Mouse (Mus musculus): ENCODE measurements around the gene Myom1. TPM values are rescaled to one million over a fixed set of nuclear protein-coding genes. Genes with fewer than 3 reads are reported as not detected.

The Myom1 gene
- polyA plus RNA-seq, 1 experiment from 2014 or later, result 2.8 TPM

DNA sequence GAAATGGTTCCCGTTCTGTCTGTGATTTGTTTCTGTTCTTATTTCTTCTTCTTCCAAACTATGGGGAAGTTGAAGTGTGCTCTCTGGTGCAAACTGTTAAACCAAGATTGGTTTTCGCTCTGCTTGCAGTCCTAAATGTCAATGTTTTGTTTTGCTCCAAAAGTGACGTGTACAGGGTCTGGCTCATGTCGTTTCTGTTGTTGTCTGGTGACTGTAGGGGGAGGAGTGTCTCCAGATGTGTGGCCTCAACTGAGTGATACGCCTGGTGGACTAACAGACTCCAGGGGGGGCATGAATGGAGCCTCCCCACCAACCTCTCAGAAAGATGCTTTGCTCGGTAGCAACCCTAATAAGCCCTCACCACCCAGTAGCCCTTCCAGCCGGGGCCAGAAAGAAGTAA lies 79.6 kb downstream of the Myom1 start:
- ATAC-seq (ENCODE audit: low FRiP score, low read depth), result no peak
- H3K36me3 ChIP-seq, result no peaks in the 10 kb centered on the region
- H3K9ac ChIP-seq, result no peak overlapping the region
- no peaks in the 10 kb centered on the region for H3K27me3 ChIP-seq (replicated peaks)
- no peaks in the 10 kb centered on the region for H3K9me3 ChIP-seq
- 70% methylated on average over 7 of the region's 7 CpGs for WGBS
- H3K27ac ChIP-seq, result no peak overlapping the region
- H3K4me3 ChIP-seq, result no peak overlapping the region
- H3K4me1 ChIP-seq, result no peaks in the 10 kb centered on the region
- no peak overlapping the region for H3K4me2 ChIP-seq (replicated peaks)

DNA sequence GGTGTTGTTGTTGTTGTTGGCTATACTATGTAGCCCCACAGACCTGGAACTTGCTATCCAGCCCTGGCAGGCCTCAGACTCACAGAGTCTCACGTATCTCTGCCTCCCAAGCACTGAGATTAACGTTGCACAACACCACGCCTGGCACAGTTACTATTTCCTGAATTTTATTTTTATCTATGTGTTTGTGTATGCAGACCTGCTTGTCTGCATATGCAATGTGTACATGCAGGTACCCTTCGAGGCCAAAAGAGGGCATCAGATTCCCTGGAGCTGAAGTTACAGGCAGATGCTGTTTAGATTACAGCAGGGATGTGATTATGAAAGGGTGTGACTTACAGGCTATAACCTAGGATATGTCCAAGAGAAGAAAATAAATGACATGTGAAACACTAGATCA lies 84.5 kb downstream of the Myom1 start:
- no peak overlapping the region for H3K27ac ChIP-seq
- no peaks in the 10 kb centered on the region for H3K27me3 ChIP-seq (replicated peaks)
- H3K9me3 ChIP-seq, result no peaks in the 10 kb centered on the region
- no peaks in the 10 kb centered on the region for H3K36me3 ChIP-seq
- no peak overlapping the region for H3K4me2 ChIP-seq (replicated peaks)
- no peak overlapping the region for H3K9ac ChIP-seq
- no peak for ATAC-seq (ENCODE audit: low FRiP score, low read depth)
- no peak overlapping the region for H3K4me3 ChIP-seq
- H3K4me1 ChIP-seq, result no peaks in the 10 kb centered on the region
- WGBS, result 92% methylated on average over 4 of the region's 4 CpGs

DNA sequence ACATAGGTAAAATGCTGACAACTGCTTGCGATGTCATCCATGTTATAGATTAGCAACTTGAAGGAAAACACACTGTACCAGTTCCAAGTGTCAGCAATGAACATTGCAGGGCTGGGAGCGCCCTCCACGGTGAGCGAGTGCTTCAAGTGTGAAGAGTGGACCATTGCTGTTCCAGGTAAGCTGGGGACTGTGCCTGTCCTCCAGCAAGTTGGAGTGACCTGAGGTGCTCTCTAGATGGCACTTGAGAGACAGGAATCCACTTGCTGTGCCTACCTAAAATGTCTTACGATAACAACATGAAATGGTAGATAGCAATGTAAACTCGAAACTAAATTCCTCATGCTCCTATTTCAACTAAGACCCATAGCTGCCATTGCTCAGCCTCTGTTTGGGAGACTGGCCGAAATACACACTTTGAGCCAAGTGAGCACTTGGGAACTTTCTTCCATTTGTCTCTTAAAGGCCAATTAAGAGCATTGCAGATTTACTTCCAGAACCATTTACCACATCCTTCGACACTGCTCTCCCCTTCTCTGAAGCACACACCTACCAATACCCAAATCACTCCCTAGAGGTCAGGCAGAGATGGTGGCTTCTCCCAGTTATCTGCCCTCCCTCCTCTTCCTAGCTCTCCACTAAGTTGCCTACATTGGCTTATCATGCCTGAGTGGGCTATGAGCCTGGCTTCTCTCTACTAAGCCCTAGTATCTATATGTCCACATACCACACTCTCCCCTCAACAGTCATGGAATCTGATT lies 85.1 kb downstream of the Myom1 start:
- Histone ChIP-seq H3K9me3 (no peaks in the 10 kb centered on the region), H3K4me3 (no peak overlapping the region), H3K27me3 (replicated peaks) (no peaks in the 10 kb centered on the region), H3K36me3 (no peaks in the 10 kb centered on the region), H3K4me2 (replicated peaks) (no peak overlapping the region), H3K9ac (no peak overlapping the region), H3K4me1 (no peaks in the 10 kb centered on the region), H3K27ac (no peak overlapping the region)
- 93% methylated on average over 8 of the region's 8 CpGs for WGBS
- ATAC-seq (ENCODE audit: low FRiP score, low read depth), result no peak

DNA sequence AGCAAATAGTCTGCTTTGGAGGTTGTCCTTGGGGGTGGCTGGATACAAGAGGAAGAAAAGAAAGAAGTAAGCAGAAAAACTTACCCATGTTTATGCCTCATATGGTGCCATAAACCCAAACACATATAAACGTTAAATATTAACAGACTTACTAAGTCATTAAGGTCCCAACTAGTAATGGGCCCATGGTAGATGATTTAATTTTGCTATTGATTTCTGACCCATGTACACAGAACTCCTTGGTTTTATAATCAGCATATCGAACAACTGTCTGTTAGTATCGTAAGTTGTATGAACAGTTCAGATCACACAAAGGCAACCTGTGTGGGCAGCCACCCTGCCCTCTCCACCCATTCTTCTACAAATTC lies 85.7 kb downstream of the Myom1 start:
- Histone ChIP-seq H3K4me3 (no peak overlapping the region), H3K27me3 (replicated peaks) (no peaks in the 10 kb centered on the region), H3K4me1 (no peaks in the 10 kb centered on the region), H3K36me3 (no peaks in the 10 kb centered on the region), H3K4me2 (replicated peaks) (no peak overlapping the region), H3K27ac (no peak overlapping the region), H3K9ac (no peak overlapping the region), H3K9me3 (no peaks in the 10 kb centered on the region)
- WGBS, result 93% methylated on average over 3 of the region's 3 CpGs
- ATAC-seq (ENCODE audit: low FRiP score, low read depth), result no peak

DNA sequence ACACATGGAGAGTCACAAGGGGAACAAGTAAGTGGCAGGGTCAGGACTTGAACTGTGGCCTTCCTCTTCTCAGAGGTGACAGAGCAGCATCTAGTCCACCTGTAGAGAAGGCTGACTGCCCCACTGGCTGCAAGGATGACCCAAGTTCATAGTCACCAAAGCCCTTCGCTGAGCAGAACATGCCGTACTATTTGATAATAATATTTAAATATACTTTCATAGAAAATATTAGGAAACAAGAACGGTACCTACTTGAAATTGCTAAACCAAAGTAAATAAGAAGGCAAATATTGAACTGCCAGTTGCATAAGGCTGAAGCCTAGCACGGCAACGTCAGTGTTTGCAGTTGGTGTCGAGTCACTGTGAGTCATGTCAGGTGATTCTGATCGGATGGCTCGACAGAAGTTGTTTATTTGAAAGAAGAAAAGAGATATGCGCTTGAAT lies 86.6 kb downstream of the Myom1 start:
- Histone ChIP-seq H3K9ac (no peak overlapping the region), H3K4me3 (no peak overlapping the region), H3K4me2 (replicated peaks) (no peak overlapping the region), H3K9me3 (no peaks in the 10 kb centered on the region), H3K4me1 (no peaks in the 10 kb centered on the region), H3K27me3 (replicated peaks) (no peaks in the 10 kb centered on the region), H3K36me3 (no peaks in the 10 kb centered on the region), H3K27ac (no peak overlapping the region)
- WGBS, result 93% methylated on average over 9 of the region's 9 CpGs
- no peak for ATAC-seq (ENCODE audit: low FRiP score, low read depth)

DNA sequence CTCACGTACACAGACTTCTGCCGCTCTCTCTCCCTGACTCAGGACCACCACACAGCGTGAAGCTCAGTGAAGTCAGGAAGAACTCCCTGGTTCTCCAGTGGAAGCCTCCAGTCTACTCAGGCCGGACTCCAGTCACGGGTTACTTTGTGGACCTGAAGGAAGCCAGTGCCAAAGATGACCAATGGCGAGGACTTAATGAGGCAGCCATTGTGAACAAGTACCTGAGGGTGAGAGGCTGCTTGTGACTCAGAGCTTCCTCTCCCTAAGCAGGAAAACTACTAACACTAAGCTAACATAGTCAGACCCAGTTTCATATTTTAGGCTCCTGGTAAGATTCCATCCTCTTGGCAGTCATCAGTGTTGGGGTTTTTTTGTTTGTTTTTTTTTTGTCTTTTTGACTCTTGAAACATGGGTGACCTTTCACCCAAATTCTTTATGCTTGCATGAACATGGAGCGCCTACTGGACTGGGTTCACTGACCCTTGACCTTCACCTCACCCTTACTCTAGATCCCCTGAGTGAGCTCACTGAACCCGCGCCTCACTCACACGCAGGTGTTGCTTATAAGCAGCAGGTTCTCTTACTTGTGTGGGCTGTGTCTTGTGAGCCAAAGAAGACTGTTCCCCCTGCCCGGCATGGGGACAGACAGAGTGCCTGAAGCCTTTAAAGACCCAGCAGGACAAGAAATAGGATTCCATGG lies 87.5 kb downstream of the Myom1 start:
- no peaks in the 10 kb centered on the region for H3K36me3 ChIP-seq
- 74% methylated on average over 11 of the region's 11 CpGs for WGBS

DNA sequence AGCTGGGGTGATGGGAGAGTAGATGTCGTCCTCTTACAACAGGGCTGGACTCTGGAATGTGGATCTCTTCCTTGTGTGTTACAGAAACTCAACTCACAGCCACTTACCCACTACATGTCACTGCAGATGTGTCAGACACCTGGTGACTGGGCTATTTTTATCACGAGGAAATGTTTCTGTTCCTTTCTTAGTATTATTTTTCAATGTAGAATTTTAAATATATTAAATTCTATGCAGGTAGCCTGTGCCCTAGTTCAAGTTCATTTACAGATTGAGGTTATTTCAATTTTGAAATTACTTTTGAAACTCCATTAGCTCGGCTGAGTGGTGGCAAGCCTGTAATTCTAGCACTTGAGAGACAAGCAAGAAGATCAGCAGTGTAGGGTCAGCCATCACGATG lies 88.6 kb downstream of the Myom1 start:
- no peaks in the 10 kb centered on the region for H3K4me1 ChIP-seq
- H3K9me3 ChIP-seq, result no peaks in the 10 kb centered on the region
- H3K4me2 ChIP-seq (replicated peaks), result no peak overlapping the region
- WGBS, result 86% methylated on average over 4 of the region's 4 CpGs
- no peaks in the 10 kb centered on the region for H3K27me3 ChIP-seq (replicated peaks)
- no peak overlapping the region for H3K4me3 ChIP-seq
- H3K9ac ChIP-seq, result no peak overlapping the region
- no peak overlapping the region for H3K27ac ChIP-seq
- ATAC-seq (ENCODE audit: low FRiP score, low read depth), result no peak
- H3K36me3 ChIP-seq, result no peaks in the 10 kb centered on the region

More for the DNA sequence above, 87.5 kb downstream of the Myom1 start:
- Histone ChIP-seq H3K9ac (no peak overlapping the region), H3K9me3 (no peaks in the 10 kb centered on the region), H3K27ac (no peak overlapping the region), H3K4me1 (no peaks in the 10 kb centered on the region), H3K4me3 (no peak overlapping the region), H3K4me2 (replicated peaks) (no peak overlapping the region), H3K27me3 (replicated peaks) (no peaks in the 10 kb centered on the region)
- no peak for ATAC-seq (ENCODE audit: low FRiP score, low read depth)

DNA sequence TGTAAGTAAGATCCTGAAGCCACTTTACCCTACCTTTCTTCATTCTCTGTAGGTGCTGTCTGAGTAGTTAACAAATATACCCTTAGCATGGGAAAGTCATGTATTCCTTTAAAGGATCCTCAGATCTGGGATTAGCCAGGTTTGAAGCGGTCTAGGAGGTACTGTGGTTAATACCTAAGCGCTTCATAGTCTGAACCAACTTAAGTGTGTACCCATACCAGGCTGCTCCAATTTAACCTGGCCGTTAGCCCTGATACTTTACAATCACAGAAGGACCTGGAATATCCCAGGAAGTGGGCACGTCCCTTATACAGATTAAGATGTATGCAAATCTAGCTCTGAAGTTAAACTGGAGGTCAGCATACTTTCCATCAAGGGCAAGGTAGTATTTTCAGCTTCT lies 89.9 kb downstream of the Myom1 start:
- no peak overlapping the region for H3K4me3 ChIP-seq
- H3K4me2 ChIP-seq (replicated peaks), result no peak overlapping the region
- H3K27ac ChIP-seq, result no peak overlapping the region
- H3K4me1 ChIP-seq, result no peaks in the 10 kb centered on the region
- H3K9ac ChIP-seq, result no peak overlapping the region
- H3K27me3 ChIP-seq (replicated peaks), result no peaks in the 10 kb centered on the region
- H3K9me3 ChIP-seq, result no peaks in the 10 kb centered on the region
- no peaks in the 10 kb centered on the region for H3K36me3 ChIP-seq
- 88% methylated on average over 4 of the region's 4 CpGs for WGBS
- ATAC-seq (ENCODE audit: low FRiP score, low read depth), result no peak

DNA sequence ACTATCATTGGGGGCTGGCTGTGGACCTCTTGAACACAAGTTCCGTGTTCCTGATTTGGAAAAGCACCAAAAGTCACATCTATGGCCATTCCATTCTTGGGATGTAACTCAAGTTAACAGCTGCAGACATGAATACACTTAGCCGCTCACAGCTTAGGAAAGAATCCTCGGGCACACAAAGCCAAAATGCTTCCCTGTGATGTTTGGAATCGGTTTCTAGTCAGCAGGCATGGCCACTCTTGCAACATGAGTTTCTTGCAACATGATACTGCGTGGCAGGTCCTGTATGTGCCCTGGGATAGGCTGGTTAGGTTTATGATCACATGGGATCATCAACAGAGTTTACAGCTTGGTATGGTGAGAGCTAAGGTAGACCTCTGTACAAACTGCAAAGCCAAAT lies 91.4 kb downstream of the Myom1 start:
- no peaks in the 10 kb centered on the region for H3K9me3 ChIP-seq
- H3K36me3 ChIP-seq, result no peaks in the 10 kb centered on the region
- WGBS, result 84% methylated on average over 5 of the region's 5 CpGs
- no peak overlapping the region for H3K4me3 ChIP-seq
- no peak overlapping the region for H3K27ac ChIP-seq
- no peak overlapping the region for H3K4me2 ChIP-seq (replicated peaks)
- H3K4me1 ChIP-seq, result no peaks in the 10 kb centered on the region
- no peak overlapping the region for H3K9ac ChIP-seq
- no peak for ATAC-seq (ENCODE audit: low FRiP score, low read depth)
- H3K27me3 ChIP-seq (replicated peaks), result no peaks in the 10 kb centered on the region

DNA sequence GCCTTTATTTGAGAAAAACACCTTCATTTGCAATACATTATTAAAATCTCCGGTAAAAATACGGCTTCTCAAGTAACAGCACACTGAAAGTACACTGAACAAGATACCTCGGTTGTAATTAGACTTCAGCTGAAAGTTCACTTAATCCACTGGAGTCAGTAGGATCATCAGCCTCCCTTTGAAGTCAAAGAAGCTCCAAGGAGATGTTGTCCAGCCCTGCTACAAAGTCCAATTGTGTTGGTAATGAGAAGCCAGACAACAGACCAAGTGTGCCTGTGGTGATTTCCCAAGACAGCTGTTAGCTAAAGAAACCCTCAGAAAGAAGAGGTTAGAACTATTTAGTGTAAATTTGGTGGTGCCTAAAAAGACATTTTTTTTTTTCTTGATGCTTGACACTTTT lies 92.0 kb downstream of the Myom1 start:
- Histone ChIP-seq H3K27me3 (replicated peaks) (no peaks in the 10 kb centered on the region), H3K4me3 (no peak overlapping the region), H3K36me3 (no peaks in the 10 kb centered on the region), H3K4me2 (replicated peaks) (no peak overlapping the region), H3K9me3 (no peaks in the 10 kb centered on the region), H3K9ac (no peak overlapping the region), H3K4me1 (no peaks in the 10 kb centered on the region), H3K27ac (no peak overlapping the region)
- WGBS, result 65% methylated on average over 3 of the region's 3 CpGs
- ATAC-seq (ENCODE audit: low FRiP score, low read depth), result no peak

DNA sequence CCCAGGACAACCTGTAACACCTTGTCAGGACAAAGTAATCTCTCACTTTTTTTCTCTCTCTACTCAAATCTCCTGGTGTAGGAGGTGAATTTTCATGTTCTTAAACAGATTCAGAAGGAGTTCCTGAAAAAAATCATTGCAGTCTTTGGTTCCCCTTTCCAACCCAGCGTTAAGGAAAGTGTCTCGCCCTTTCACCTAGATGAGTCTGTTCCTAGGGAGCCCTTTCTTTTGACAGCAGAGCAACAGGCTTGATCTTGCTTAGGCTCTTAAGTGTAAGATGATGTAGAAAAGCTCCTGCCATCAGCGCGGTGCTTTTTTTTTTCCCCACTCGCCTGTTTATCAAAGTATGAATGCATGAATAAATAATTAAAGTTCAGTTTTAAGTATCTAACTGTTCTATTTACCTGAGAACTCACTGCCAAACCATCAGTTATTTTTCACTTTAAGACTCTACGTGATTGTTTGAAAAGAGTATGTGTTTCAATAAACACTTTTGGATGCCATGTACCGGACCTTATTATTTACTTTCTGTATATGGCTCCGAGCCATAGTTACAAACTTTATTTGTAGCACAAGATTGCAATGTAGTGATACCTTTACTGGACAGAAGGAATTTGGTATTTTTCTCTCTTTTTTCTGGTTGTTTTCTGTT lies 94.2 kb downstream of the Myom1 start:
- 93% methylated on average over 8 of the region's 8 CpGs for WGBS
- H3K4me3 ChIP-seq, result no peak overlapping the region
- H3K9ac ChIP-seq, result no peak overlapping the region
- H3K27me3 ChIP-seq (replicated peaks), result no peaks in the 10 kb centered on the region
- no peak overlapping the region for H3K4me2 ChIP-seq (replicated peaks)
- H3K36me3 ChIP-seq, result no peaks in the 10 kb centered on the region
- ATAC-seq (ENCODE audit: low FRiP score, low read depth), result no peak
- no peak overlapping the region for H3K27ac ChIP-seq
- no peaks in the 10 kb centered on the region for H3K4me1 ChIP-seq
- H3K9me3 ChIP-seq, result no peaks in the 10 kb centered on the region

DNA sequence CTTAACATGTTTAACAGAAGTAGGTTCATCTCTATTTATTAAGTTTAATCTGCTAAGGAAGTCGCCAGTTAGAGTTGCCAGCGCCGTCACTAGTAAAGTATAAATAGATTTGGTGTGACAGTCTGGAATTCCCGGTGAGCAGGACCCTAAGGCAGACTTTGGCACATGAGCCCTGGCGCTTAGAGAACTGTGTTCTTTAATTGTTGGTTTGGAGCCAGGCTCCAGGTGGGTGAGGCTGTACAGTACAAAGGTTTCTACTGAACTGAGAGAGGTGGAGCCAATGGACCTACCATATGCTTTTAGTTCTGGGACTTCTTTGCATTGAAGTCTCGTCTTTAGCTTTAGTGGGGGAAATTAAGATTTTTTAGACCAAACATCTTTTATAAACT lies 94.8 kb downstream of the Myom1 start:
- H3K9ac ChIP-seq, result no peak overlapping the region
- no peak overlapping the region for H3K4me3 ChIP-seq
- no peaks in the 10 kb centered on the region for H3K27me3 ChIP-seq (replicated peaks)
- 90% methylated on average over 6 of the region's 6 CpGs for WGBS
- no peaks in the 10 kb centered on the region for H3K36me3 ChIP-seq
- no peak for ATAC-seq (ENCODE audit: low FRiP score, low read depth)
- H3K4me1 ChIP-seq, result no peaks in the 10 kb centered on the region
- H3K9me3 ChIP-seq, result no peaks in the 10 kb centered on the region
- H3K27ac ChIP-seq, result no peak overlapping the region
- no peak overlapping the region for H3K4me2 ChIP-seq (replicated peaks)

All from neural tube, embryonic 12.5 days (tissue).